Mouse (Mus musculus) heart, embryonic 13.5 days (tissue): Measurements from ENCODE around the gene Mrgprf. TPM values are rescaled to one million over a fixed set of nuclear protein-coding genes. Genes with fewer than 3 reads are reported as not detected.

Experiments
- ATAC-seq: fragments of 200-750 bp; cut with Nextera tagmentation; 2 replicates; pipeline ENCODE4 v1.8.0; 2017; ENCODE audit warnings: moderate TSS enrichment; ENCODE audit not compliant: insufficient number of reproducible peaks, low FRiP score, low TSS enrichment; ENCODE audit errors: extremely low read depth
- H3K27ac ChIP-seq: fragments of 300-500 bp; sonication (generic); replicated peaks from 2 replicates; pipeline ENCODE4 v1.5.1; 2015; ENCODE audit warnings: moderate library complexity, mild to moderate bottlenecking, inconsistent platforms
- H3K27me3 ChIP-seq: fragments of 300-500 bp; sonication (generic); replicated peaks from 2 replicates; pipeline ENCODE4 v1.6.1; 2015; ENCODE audit warnings: mild to moderate bottlenecking, inconsistent platforms
- H3K36me3 ChIP-seq: fragments of 300-500 bp; sonication (generic); 2 replicates; pipeline ENCODE4 v1.6.1; 2015; ENCODE audit warnings: mild to moderate bottlenecking, inconsistent platforms
- H3K4me1 ChIP-seq: fragments of 300-500 bp; sonication (generic); 2 replicates; pipeline ENCODE4 v1.6.1; 2015; ENCODE audit warnings: inconsistent platforms
- H3K4me2 ChIP-seq: fragments of 300-500 bp; sonication (generic); 2 replicates; pipeline ENCODE4 v1.6.1; 2015; ENCODE audit warnings: inconsistent platforms, mild to moderate bottlenecking, moderate library complexity
- H3K4me3 ChIP-seq: fragments of 300-500 bp; sonication (generic); 2 replicates; pipeline ENCODE4 v1.5.1; 2015; ENCODE audit warnings: moderate library complexity, mild to moderate bottlenecking, inconsistent platforms
- H3K9ac ChIP-seq: fragments of 300-500 bp; sonication (generic); 2 replicates; pipeline ENCODE4 v1.6.1; 2015; ENCODE audit warnings: inconsistent platforms, mild to moderate bottlenecking, moderate library complexity
- H3K9me3 ChIP-seq: fragments of 300-500 bp; sonication (generic); 2 replicates; pipeline ENCODE4 v1.6.1; 2016; ENCODE audit warnings: inconsistent platforms
- WGBS: fragments of 180-500 bp; shearing (Covaris S2); methylation state at CpG from one replicate; pipeline ENCODE4 v1.1.7; 2015; ENCODE audit warnings: mixed read lengths; 5-methylcytosine and 5-hydroxymethylcytosine counted together
- polyA plus RNA-seq: library from polyadenylated mRNA; unstranded; fragments of >200 nt; fragmentation: Nextera tagmentation; extraction: Ambion mirVana; gene quantifications from 2 replicates; pipeline ENCODE4 v1.2.1, GENCODE M21; 2015

Mrgprf gene
- 0.23 and 0.25 TPM in 2 replicates for polyA plus RNA-seq

DNA sequence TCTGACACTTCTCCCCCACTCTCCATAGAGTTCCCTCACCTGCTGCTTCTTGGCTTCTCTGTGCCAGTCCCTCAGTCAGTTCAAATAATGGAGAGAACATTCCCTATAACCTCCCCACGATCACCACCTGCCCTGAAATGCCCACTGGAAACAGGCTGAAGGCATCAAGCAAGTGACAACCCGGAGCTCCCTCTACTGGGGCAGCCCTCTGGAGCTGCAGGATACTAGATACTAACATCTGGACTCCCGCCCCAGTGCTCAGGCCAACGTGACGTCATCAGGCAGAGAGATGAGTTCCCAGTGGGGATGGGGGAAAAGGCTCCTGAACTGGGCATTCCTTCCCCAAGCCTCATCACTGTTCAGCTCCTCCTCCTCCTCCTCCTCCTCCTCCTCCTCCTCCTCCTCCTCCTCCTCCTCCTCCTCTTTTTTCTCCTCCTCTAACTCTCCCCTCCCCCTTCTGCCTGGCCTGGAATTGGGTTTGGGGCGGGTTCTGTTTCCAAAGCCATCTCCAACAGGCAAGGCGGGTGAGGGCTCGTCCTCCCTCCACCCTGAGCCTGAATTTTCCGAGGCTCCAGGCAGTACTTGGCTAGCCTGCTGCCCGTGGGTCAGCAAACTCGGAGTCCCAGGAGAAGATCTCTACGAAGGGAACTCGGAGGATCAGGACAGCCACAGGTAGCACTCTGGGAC lies at the start of gene Mrgprf:
Gene Mrgprf, plus strand, starts transcription at position 508 of the 687 bp plus-strand sequence.
- H3K36me3 ChIP-seq = no peaks in the 10 kb centered on the region
- ATAC-seq = no peak
- no peak within 1 kb of the TSS for H3K27ac ChIP-seq
- H3K4me2 ChIP-seq = no peak within 1 kb of the TSS
- H3K9ac ChIP-seq = no peak within 1 kb of the TSS
- no peaks in the 10 kb centered on the region for H3K9me3 ChIP-seq
- 29% methylated on average over 12 of the region's 13 CpGs for WGBS
- H3K27me3 ChIP-seq = no peaks in the 10 kb centered on the region
- H3K4me3 ChIP-seq = no peak within 1 kb of the TSS
- peaks cover 19% of the 10 kb centered on the region for H3K4me1 ChIP-seq

DNA sequence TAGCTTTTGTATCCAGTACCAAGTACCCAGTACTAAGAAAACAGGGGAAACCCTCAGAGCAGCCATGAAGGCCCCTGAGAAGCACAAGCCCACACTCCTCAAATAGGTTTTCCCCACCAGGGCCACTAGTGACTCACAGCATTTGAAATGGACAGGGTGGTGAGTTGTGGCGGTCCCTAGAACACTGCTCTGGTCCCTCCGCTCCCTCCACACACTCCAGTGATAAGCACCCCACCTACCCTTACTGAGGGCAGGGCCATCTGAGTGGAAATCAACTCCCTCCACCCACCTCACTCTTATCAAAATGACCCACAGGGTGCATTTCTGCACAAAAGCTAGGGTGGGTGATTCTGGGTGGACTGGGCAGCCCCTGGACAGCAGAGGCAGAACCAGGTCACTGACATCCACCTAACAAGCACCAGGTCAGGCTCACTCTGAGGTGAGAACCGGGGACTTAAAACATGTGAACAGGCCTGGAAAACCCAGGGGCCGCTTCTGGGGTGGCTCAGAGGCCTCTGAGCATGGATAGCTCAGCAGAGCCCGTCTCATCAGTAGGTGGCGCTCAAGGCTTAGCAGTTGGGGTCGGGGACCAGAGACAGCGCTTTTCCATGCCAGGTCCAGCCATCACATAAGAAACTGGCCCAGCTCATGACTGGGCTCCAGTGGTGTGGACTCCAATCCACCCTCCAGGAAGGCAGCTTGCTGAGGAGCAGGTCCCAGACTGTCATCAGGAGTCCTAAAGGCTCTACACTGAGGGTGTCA lies 47.7 kb upstream of the Mrgprf start:
- WGBS = 24% methylated on average over 8 of the region's 8 CpGs
- no peaks in the 10 kb centered on the region for H3K27me3 ChIP-seq
- no peak for ATAC-seq
- no peak overlapping the region for H3K27ac ChIP-seq
- no peak overlapping the region for H3K4me3 ChIP-seq
- peaks cover 5% of the 10 kb centered on the region; the same call in 1 of the 2 replicates for H3K4me1 ChIP-seq
- H3K4me2 ChIP-seq = no peak overlapping the region
- H3K9me3 ChIP-seq = no peaks in the 10 kb centered on the region
- H3K36me3 ChIP-seq = peaks cover 36% of the 10 kb centered on the region
- no peak overlapping the region for H3K9ac ChIP-seq

DNA sequence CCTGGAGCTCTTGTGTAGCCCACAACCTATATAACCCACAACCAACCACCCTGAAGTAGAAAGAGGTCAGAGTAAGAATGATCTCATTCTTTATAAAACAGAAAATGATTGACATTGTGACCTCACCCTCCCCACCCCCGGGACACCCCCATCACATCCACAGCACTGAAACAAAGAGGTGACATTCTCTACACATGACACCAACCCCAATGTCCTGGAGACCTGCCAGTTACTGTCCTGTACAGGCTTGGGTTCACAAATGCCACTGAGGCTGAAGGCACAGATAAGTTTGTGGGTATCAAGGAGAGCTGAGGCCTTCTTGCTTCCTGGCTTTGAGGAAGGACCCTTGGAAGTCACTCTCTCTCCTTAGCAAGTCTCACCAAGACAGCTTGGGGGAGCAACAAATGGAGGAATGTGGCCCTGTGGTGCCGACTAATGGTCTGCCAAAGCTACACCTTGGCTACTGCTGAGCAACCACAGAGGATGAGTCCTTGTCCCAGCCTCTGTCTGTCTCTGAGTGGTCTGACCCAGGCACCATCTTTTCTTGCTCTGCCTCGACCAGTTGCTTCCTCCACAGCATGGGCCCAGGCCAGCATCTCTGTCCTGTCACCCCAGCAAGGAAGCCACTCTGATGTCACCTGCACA lies 46.5 kb upstream of the Mrgprf start:
- ATAC-seq = no peak
- H3K27ac ChIP-seq = no peak overlapping the region
- no peak overlapping the region for H3K4me3 ChIP-seq
- 54% methylated on average over 3 of the region's 3 CpGs for WGBS
- H3K27me3 ChIP-seq = no peaks in the 10 kb centered on the region
- H3K36me3 ChIP-seq = peaks cover 41% of the 10 kb centered on the region
- peaks cover 5% of the 10 kb centered on the region; the same call in 1 of the 2 replicates for H3K4me1 ChIP-seq
- no peak overlapping the region for H3K4me2 ChIP-seq
- no peak overlapping the region for H3K9ac ChIP-seq
- H3K9me3 ChIP-seq = no peaks in the 10 kb centered on the region

DNA sequence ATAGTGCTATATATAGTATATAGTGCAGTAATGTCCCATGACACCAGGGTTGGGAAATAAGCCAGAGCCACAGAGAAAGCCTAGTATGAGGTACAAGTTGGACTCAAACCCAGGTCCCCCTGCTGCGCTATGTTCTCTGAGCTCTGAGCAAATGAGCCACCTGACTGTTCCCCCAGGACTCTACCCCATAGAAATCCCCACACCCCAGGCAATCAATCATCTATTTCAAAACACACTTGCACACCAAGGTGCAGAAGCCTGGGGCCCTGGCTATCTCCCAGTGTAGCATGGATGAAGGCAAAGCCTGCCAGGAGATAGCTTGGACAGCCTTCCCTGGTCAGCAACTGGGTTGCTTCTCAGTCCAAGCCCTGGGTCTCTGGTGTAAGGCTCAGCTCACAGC lies 44.5 kb upstream of the Mrgprf start:
- no peak overlapping the region for H3K27ac ChIP-seq
- H3K4me3 ChIP-seq = no peak overlapping the region
- no peak overlapping the region for H3K9ac ChIP-seq
- no peaks in the 10 kb centered on the region for H3K27me3 ChIP-seq
- H3K4me1 ChIP-seq = peaks cover 5% of the 10 kb centered on the region; the same call in 1 of the 2 replicates
- H3K9me3 ChIP-seq = no peaks in the 10 kb centered on the region
- H3K4me2 ChIP-seq = no peak overlapping the region
- 89% methylated on average over 1 of the region's 1 CpGs for WGBS
- peaks cover 54% of the 10 kb centered on the region for H3K36me3 ChIP-seq
- no peak for ATAC-seq

DNA sequence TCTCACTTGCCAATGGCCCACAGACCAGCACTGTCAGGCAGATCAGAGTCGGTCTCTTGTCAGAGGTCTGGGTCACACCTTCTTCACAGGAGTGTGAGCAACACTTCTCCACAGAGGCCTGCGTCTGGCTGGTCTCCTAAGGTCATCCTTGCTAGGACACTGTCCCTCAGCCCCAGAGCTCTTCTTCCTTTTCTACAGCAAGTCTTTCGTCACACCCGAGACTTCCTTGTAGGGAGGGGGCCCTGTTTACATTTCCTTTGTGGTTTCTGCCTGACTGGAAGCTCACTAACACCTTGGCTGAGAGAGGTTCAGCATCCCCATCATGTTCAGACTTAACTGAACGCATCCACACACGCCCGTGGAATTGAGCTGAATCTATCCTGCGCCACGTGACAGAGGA lies 36.4 kb upstream of the Mrgprf start:
- H3K36me3 ChIP-seq = peaks cover 67% of the 10 kb centered on the region
- H3K4me1 ChIP-seq = peaks cover 19% of the 10 kb centered on the region
- no peak overlapping the region for H3K4me2 ChIP-seq
- 0 out of 2 replicates have a peak overlapping the region, but pooled peaks have one; percentile 3 for H3K27ac ChIP-seq
- no peak for ATAC-seq
- H3K9me3 ChIP-seq = no peaks in the 10 kb centered on the region
- no peaks in the 10 kb centered on the region for H3K27me3 ChIP-seq
- 58% methylated on average over 9 of the region's 9 CpGs for WGBS
- no peak overlapping the region for H3K9ac ChIP-seq
- H3K4me3 ChIP-seq = no peak overlapping the region

DNA sequence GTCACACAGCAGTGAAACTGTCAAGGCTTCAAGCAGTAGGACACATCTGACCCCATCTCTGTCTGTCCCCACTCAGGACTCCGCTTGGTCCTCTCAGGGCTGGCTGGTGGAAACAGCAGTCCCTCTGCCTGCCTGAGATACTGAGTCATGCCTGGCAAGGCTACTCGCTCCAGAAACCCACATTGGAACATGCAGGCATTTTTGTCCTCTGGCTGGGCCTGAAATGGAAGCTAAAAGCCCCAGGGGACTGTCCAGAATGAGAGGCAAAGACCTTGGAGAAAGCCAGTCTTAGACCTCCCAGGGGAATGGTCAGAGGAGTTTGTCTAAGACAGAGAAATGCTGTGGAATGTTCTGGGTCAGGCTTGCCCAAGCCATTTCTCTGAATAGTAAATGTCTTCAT lies 34.6 kb upstream of the Mrgprf start:
- H3K9me3 ChIP-seq = no peaks in the 10 kb centered on the region
- 72% methylated on average over 2 of the region's 2 CpGs for WGBS
- no peak overlapping the region for H3K4me2 ChIP-seq
- no peaks in the 10 kb centered on the region for H3K27me3 ChIP-seq
- H3K4me3 ChIP-seq = no peak overlapping the region
- no peak overlapping the region for H3K27ac ChIP-seq
- H3K4me1 ChIP-seq = peaks cover 19% of the 10 kb centered on the region
- H3K36me3 ChIP-seq = peaks cover 72% of the 10 kb centered on the region
- no peak for ATAC-seq
- no peak overlapping the region for H3K9ac ChIP-seq

DNA sequence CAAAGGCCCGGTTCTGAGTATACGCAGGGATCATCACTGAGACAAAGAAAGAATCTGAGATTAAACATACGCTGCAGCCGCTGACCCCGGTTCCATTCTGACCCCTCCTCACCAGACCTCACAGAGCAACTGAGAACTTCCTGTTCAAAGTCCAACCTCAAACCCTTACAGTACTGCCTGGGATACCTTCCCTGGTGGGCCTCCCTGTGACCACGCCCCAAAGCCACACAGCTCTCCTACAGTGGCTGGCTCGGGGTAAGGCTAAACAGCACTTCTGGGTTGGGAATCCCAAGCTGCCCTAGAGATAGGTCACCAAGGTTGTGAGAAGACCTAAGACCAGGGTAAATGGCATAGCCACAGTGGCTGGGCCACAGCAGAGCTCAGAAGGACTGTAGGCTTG lies 31.7 kb upstream of the Mrgprf start:
- Histone ChIP-seq H3K27me3 (no peaks in the 10 kb centered on the region), H3K36me3 (peaks cover 87% of the 10 kb centered on the region)
- WGBS = 86% methylated on average over 7 of the region's 7 CpGs

DNA sequence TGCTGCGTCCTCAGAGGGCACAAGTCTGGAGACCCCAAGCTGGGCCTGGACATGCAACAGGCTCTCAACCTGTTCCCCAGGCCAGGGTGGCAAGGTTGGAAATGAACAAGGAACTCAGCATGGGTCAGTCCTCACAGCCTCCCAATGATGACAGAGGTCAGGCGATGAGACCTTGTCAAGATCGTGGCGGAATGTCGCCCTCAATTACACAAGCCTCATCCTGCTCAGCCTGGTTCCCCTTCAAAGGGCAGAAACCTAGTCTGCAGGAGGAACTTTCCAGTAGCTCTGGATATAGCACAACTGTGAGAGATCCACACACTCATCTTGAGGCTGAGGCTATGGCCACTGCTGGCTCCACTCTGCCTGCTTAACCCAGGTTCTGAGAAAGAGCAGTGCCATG lies 29.7 kb upstream of the Mrgprf start:
- Histone ChIP-seq H3K36me3 (peaks cover 98% of the 10 kb centered on the region), H3K4me1 (no peaks in the 10 kb centered on the region), H3K4me2 (no peak overlapping the region), H3K9me3 (no peaks in the 10 kb centered on the region), H3K27me3 (no peaks in the 10 kb centered on the region), H3K9ac (no peak overlapping the region), H3K27ac (no peak overlapping the region), H3K4me3 (no peak overlapping the region)
- 86% methylated on average over 5 of the region's 5 CpGs for WGBS
- no peak for ATAC-seq

More for the DNA sequence above, 31.7 kb upstream of the Mrgprf start:
- Histone ChIP-seq H3K9ac (no peak overlapping the region), H3K27ac (no peak overlapping the region), H3K4me2 (no peak overlapping the region), H3K4me1 (peaks cover 16% of the 10 kb centered on the region), H3K4me3 (no peak overlapping the region), H3K9me3 (no peaks in the 10 kb centered on the region)
- no peak for ATAC-seq

DNA sequence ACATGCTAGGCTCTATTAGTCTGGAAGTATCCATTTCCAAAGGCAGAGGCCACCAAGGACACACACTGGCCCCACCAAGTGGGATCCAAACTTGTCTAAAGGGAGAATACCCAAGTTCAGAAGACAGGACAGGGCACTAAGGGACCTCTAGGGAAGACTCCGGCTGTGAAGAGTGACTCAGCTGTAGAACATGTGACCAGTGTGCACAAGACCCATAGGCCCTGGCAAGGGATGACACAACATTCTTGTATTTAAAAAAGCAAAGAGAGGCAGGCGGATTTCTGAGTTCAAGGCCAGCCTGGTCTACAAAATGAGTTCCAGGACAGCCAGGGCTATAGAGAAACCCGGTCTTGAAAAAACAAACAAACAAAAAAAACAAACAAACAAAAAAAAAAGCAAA lies 25.1 kb upstream of the Mrgprf start:
- Histone ChIP-seq H3K4me2 (no peak overlapping the region), H3K36me3 (peaks cover 92% of the 10 kb centered on the region), H3K27me3 (no peaks in the 10 kb centered on the region), H3K9ac (no peak overlapping the region), H3K27ac (no peak overlapping the region), H3K9me3 (no peaks in the 10 kb centered on the region), H3K4me3 (no peak overlapping the region), H3K4me1 (no peaks in the 10 kb centered on the region)
- no peak for ATAC-seq
- 78% methylated on average over 3 of the region's 3 CpGs for WGBS

DNA sequence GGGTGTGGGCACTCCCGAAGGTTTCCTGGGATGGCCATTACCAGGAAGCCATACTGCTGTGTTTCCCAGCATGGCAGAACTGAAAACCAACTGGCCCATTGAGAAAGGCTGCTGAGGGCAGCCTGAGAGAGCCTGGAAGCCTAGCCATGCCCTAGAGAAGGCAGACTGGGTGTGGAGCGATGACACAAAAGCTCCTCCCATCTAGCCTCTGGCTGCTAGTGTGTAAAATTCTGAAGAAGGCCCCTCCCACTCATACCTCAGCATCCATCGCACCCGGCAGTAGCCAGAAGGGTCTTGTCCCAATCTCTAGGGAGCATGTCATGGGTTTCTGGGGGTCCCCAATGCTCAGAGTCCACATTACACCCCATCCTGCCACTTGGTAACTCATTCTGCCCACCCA lies 19.2 kb upstream of the Mrgprf start:
- no peak for ATAC-seq
- Histone ChIP-seq H3K9ac (no peak overlapping the region), H3K4me1 (peaks cover 28% of the 10 kb centered on the region), H3K27me3 (no peaks in the 10 kb centered on the region), H3K36me3 (peaks cover 35% of the 10 kb centered on the region), H3K27ac (no peak overlapping the region), H3K4me3 (no peak overlapping the region), H3K9me3 (no peaks in the 10 kb centered on the region), H3K4me2 (no peak overlapping the region)
- 81% methylated on average over 4 of the region's 4 CpGs for WGBS

DNA sequence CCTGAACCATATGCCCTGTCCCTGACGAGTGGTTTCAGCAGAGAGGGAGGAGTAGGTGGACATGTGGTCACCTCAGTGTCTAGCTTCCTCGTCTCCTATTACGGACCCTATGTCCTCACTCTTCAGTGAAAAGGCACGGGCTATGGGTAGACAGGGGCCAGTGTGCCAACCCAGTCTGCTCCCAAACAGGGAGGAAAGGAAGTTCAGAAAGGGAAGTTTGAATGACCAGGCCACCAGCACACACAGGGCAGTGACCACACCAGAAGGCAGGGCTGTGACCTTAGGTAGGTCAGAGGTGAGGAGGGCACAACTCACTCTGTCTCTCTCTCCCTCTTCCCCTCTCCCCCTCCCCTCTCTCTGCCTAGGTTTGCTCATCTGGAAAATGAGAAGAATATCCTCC lies 17.6 kb upstream of the Mrgprf start:
- peak overlapping the region; percentile 70 for H3K4me3 ChIP-seq
- 47% methylated on average over 4 of the region's 4 CpGs for WGBS
- H3K27ac ChIP-seq = no peak overlapping the region; the same call in 1 of the 2 replicates
- peaks cover 33% of the 10 kb centered on the region for H3K4me1 ChIP-seq
- H3K9me3 ChIP-seq = no peaks in the 10 kb centered on the region
- peak overlapping the region; percentile 87 for H3K9ac ChIP-seq
- H3K4me2 ChIP-seq = peak overlapping the region; percentile 86
- no peak for ATAC-seq
- no peaks in the 10 kb centered on the region for H3K27me3 ChIP-seq
- peaks cover 21% of the 10 kb centered on the region for H3K36me3 ChIP-seq
